Mouse (Mus musculus): ENCODE measurements around the gene Syne4. TPM values are rescaled to one million over a fixed set of nuclear protein-coding genes. Genes with fewer than 3 reads are reported as not detected.

The Syne4 gene
- polyA plus RNA-seq, 1 experiment from 2014 or later, result 10.0 TPM

Other genes starting within 250 kb of the Syne4 start
- 4.8 and 5.2 TPM in 2 replicates for gene Zfp82, start 241.9 kb upstream of the Syne4 start, polyA plus RNA-seq (2015; fragmentation: Nextera tagmentation; extraction: Ambion mirVana)
- not detected in 2 replicates for gene Gm26920, start 224.4 kb upstream of the Syne4 start, polyA plus RNA-seq (2015; fragmentation: Nextera tagmentation; extraction: Ambion mirVana)
- 6.2 and 7.1 TPM in 2 replicates for gene Zfp566, start 224.3 kb upstream of the Syne4 start, polyA plus RNA-seq (2015; fragmentation: Nextera tagmentation; extraction: Ambion mirVana)
- 75.3 and 76.0 TPM in 2 replicates for gene Zfp260, start 220.0 kb upstream of the Syne4 start, polyA plus RNA-seq (2015; fragmentation: Nextera tagmentation; extraction: Ambion mirVana)
- gene Zfp382, start 192.9 kb upstream of the Syne4 start, polyA plus RNA-seq (2015; fragmentation: Nextera tagmentation; extraction: Ambion mirVana), result 11.2 and 13.3 TPM in 2 replicates
- 7.2 and 7.3 TPM in 2 replicates for gene Zfp146, start 145.1 kb upstream of the Syne4 start, polyA plus RNA-seq (2015; fragmentation: Nextera tagmentation; extraction: Ambion mirVana)
- 506 and 580 TPM in 2 replicates for gene Cox7a1, start 130.7 kb upstream of the Syne4 start, polyA plus RNA-seq (2015; fragmentation: Nextera tagmentation; extraction: Ambion mirVana)
- gene Capns1, start 116.0 kb upstream of the Syne4 start, polyA plus RNA-seq (2015; fragmentation: Nextera tagmentation; extraction: Ambion mirVana), result 85.4 and 87.7 TPM in 2 replicates
- gene Polr2i, start 82.9 kb upstream of the Syne4 start, polyA plus RNA-seq (2015; fragmentation: Nextera tagmentation; extraction: Ambion mirVana), result 112 TPM in 2 replicates
- gene Tbcb, start 82.5 kb upstream of the Syne4 start, polyA plus RNA-seq (2015; fragmentation: Nextera tagmentation; extraction: Ambion mirVana), result 134 and 154 TPM in 2 replicates
- gene Ovol3, start 79.1 kb upstream of the Syne4 start, polyA plus RNA-seq (2015; fragmentation: Nextera tagmentation; extraction: Ambion mirVana), result 0.20 TPM in 1 of 2 replicates, not detected in the other
- gene Thap8, start 34.7 kb upstream of the Syne4 start, polyA plus RNA-seq (2015; fragmentation: Nextera tagmentation; extraction: Ambion mirVana), result 0.29 and 0.47 TPM in 2 replicates
- 6.9 and 8.1 TPM in 2 replicates for gene Wdr62, start 34.4 kb upstream of the Syne4 start, polyA plus RNA-seq (2015; fragmentation: Nextera tagmentation; extraction: Ambion mirVana)
- gene Clip3, start 23.1 kb upstream of the Syne4 start, polyA plus RNA-seq (2015; fragmentation: Nextera tagmentation; extraction: Ambion mirVana), result 7.0 and 8.0 TPM in 2 replicates
- 62.0 and 67.1 TPM in 2 replicates for gene Alkbh6, start 6.1 kb upstream of the Syne4 start, polyA plus RNA-seq (2015; fragmentation: Nextera tagmentation; extraction: Ambion mirVana)
- 3.6 and 7.3 TPM in 2 replicates for gene E130208F15Rik, start 6.9 kb downstream of the Syne4 start, polyA plus RNA-seq (2015; fragmentation: Nextera tagmentation; extraction: Ambion mirVana)
- gene Sdhaf1, start 9.1 kb downstream of the Syne4 start, polyA plus RNA-seq (2015; fragmentation: Nextera tagmentation; extraction: Ambion mirVana), result 12.0 and 17.0 TPM in 2 replicates
- gene Lrfn3, start 48.0 kb downstream of the Syne4 start, polyA plus RNA-seq (2015; fragmentation: Nextera tagmentation; extraction: Ambion mirVana), result 1.2 and 1.4 TPM in 2 replicates
- gene Tyrobp, start 99.0 kb downstream of the Syne4 start, polyA plus RNA-seq (2015; fragmentation: Nextera tagmentation; extraction: Ambion mirVana), result 32.2 and 34.7 TPM in 2 replicates
- gene Hcst, start 105.0 kb downstream of the Syne4 start, polyA plus RNA-seq (2015; fragmentation: Nextera tagmentation; extraction: Ambion mirVana), result 2.2 and 4.6 TPM in 2 replicates
- 1.7 and 1.8 TPM in 2 replicates for gene Nfkbid, start 106.9 kb downstream of the Syne4 start, polyA plus RNA-seq (2015; fragmentation: Nextera tagmentation; extraction: Ambion mirVana)
- gene Aplp1, start 130.7 kb downstream of the Syne4 start, polyA plus RNA-seq (2015; fragmentation: Nextera tagmentation; extraction: Ambion mirVana), result 11.1 and 13.5 TPM in 2 replicates
- 0.15 and 0.20 TPM in 2 replicates for gene Kirrel2, start 142.9 kb downstream of the Syne4 start, polyA plus RNA-seq (2015; fragmentation: Nextera tagmentation; extraction: Ambion mirVana)
- 0.19 TPM in 1 of 2 replicates, not detected in the other for gene Nphs1, start 143.5 kb downstream of the Syne4 start, polyA plus RNA-seq (2015; fragmentation: Nextera tagmentation; extraction: Ambion mirVana)
- 0.09 TPM in 1 of 2 replicates, not detected in the other for gene Prodh2, start 178.8 kb downstream of the Syne4 start, polyA plus RNA-seq (2015; fragmentation: Nextera tagmentation; extraction: Ambion mirVana)
- 7.3 and 8.2 TPM in 2 replicates for gene Arhgap33, start 220.3 kb downstream of the Syne4 start, polyA plus RNA-seq (2015; fragmentation: Nextera tagmentation; extraction: Ambion mirVana)
- gene Hspb6, start 237.4 kb downstream of the Syne4 start, polyA plus RNA-seq (2015; fragmentation: Nextera tagmentation; extraction: Ambion mirVana), result 204 and 205 TPM in 2 replicates
- gene Proser3, start 237.5 kb downstream of the Syne4 start, polyA plus RNA-seq (2015; fragmentation: Nextera tagmentation; extraction: Ambion mirVana), result 6.6 and 8.4 TPM in 2 replicates
- gene Lin37, start 245.0 kb downstream of the Syne4 start, polyA plus RNA-seq (2015; fragmentation: Nextera tagmentation; extraction: Ambion mirVana), result 33.6 and 40.1 TPM in 2 replicates
- 102 and 104 TPM in 2 replicates for gene U2af1l4, start 248.5 kb downstream of the Syne4 start, polyA plus RNA-seq (2015; fragmentation: Nextera tagmentation; extraction: Ambion mirVana)
- gene Gm49396, start 248.5 kb downstream of the Syne4 start, polyA plus RNA-seq (2015; fragmentation: Nextera tagmentation; extraction: Ambion mirVana), result 11.4 and 12.0 TPM in 2 replicates
- 111 and 123 TPM in 2 replicates for gene Psenen, start 248.8 kb downstream of the Syne4 start, polyA plus RNA-seq (2015; fragmentation: Nextera tagmentation; extraction: Ambion mirVana)

Measured in heart, embryonic 16.5 days (tissue).